Mouse (Mus musculus): ENCODE measurements around the gene Mia3. TPM values are rescaled to one million over a fixed set of nuclear protein-coding genes. Genes with fewer than 3 reads are reported as not detected.
"Not testable (repeated sequence)": the region's sequence is repeated elsewhere in the genome, so short reads cannot be mapped to it uniquely, and the experiment has no call there.

Mia3 gene
- total and polyA plus RNA-seq, 3 experiments = 51.6 to 129 (median 101) TPM

DNA sequence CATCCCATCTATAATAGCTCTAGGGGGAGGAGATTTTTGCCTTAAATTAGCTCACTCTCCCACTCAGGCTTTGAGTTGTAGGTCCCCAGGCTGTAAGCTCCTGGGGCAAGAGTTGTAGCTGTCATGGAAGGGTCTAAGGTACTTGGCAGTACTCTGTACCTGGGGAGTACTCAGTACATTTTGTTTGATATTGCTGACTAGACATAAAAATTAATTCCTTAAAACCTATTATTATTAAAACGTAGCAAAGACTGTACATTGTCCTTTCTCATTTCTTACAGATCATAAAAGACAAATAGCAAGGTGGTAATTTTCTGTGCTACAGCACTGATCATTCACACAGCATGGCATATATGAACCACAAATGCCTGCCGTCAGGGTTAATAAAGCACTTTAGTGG is 45.4 kb downstream of the Mia3 start:
- DNase-seq = no peak
- Histone ChIP-seq H3K79me2 (replicated peaks; ENCODE audit: control insufficient read depth, insufficient read depth, low read length) (no peaks in the 10 kb centered on the region), H3K36me3 (ENCODE audit: control insufficient read depth, insufficient read depth, low read length) (peaks cover 5% of the 10 kb centered on the region; the same call in 1 of the 2 replicates), H3K4me3 (no peak overlapping the region), H3K4me1 (ENCODE audit: control insufficient read depth, insufficient read depth, low read length) (no peaks in the 10 kb centered on the region), H3K9ac (ENCODE audit: low read depth, low read length) (no peak overlapping the region), H3K27me3 (ENCODE audit: control insufficient read depth, insufficient read depth, low read length) (no peaks in the 10 kb centered on the region), H3K27ac (no peak overlapping the region)
- over 99% methylated on average over 2 of the region's 2 CpGs for WGBS
- TF ChIP-seq CTCF (IDR thresholded peaks at IDR 0.05) (no peak), POLR2A (IDR thresholded peaks at IDR 0.05; ENCODE audit: insufficient read depth, low read depth, low read length) (no peak), EP300 (IDR thresholded peaks at IDR 0.05; ENCODE audit: insufficient read depth, low read depth, low read length) (no peak)
- intact Hi-C loops (cut with DNase I) = no loop called here

GRCm38 (mm10) chr1:183322496-183322895 is 46.9 kb downstream of the Mia3 start:
- H3K9ac ChIP-seq (ENCODE audit: low read depth, low read length); H3K4me3 ChIP-seq; H3K27me3 ChIP-seq (ENCODE audit: control insufficient read depth, insufficient read depth, low read length); DNase-seq; H3K79me2 ChIP-seq (replicated peaks; ENCODE audit: control insufficient read depth, insufficient read depth, low read length); H3K4me1 ChIP-seq (ENCODE audit: control insufficient read depth, insufficient read depth, low read length); intact Hi-C loops (cut with DNase I); H3K36me3 ChIP-seq (ENCODE audit: control insufficient read depth, insufficient read depth, low read length); H3K27ac ChIP-seq: not testable (repeated sequence)
- 57% methylated on average over 5 of the region's 5 CpGs for WGBS

- H3K79me2 ChIP-seq (replicated peaks; ENCODE audit: control insufficient read depth, insufficient read depth, low read length) = no peaks in the 10 kb centered on the region
- DNase-seq = no peak
- 34% methylated on average over 3 of the region's 3 CpGs for WGBS
- no peaks in the 10 kb centered on the region for H3K4me1 ChIP-seq (ENCODE audit: control insufficient read depth, insufficient read depth, low read length)
- no peaks in the 10 kb centered on the region for H3K27me3 ChIP-seq (ENCODE audit: control insufficient read depth, insufficient read depth, low read length)
- H3K27ac ChIP-seq = no peak overlapping the region
- H3K4me3 ChIP-seq = no peak overlapping the region
- TF ChIP-seq EP300 (IDR thresholded peaks at IDR 0.05; ENCODE audit: insufficient read depth, low read depth, low read length) = no peak
- no peak for TF ChIP-seq CTCF (IDR thresholded peaks at IDR 0.05)
- no peak for TF ChIP-seq POLR2A (IDR thresholded peaks at IDR 0.05; ENCODE audit: insufficient read depth, low read depth, low read length)
- peaks cover 2% of the 10 kb centered on the region; the same call in 1 of the 2 replicates for H3K36me3 ChIP-seq (ENCODE audit: control insufficient read depth, insufficient read depth, low read length)
- intact Hi-C loops (cut with DNase I) = no loop called here
- no peak overlapping the region for H3K9ac ChIP-seq (ENCODE audit: low read depth, low read length)
Measured at GRCm38 (mm10) chr1:183320708-183321107, 48.6 kb downstream of the Mia3 start.

GRCm38 (mm10) chr1:183315783-183316182 is 53.6 kb downstream of the Mia3 start:
- Histone ChIP-seq H3K4me3 (no peak overlapping the region), H3K36me3 (ENCODE audit: control insufficient read depth, insufficient read depth, low read length) (no peaks in the 10 kb centered on the region; the same call in 1 of the 2 replicates), H3K27me3 (ENCODE audit: control insufficient read depth, insufficient read depth, low read length) (no peaks in the 10 kb centered on the region), H3K4me1 (ENCODE audit: control insufficient read depth, insufficient read depth, low read length) (no peaks in the 10 kb centered on the region), H3K79me2 (replicated peaks; ENCODE audit: control insufficient read depth, insufficient read depth, low read length) (no peaks in the 10 kb centered on the region), H3K27ac (no peak overlapping the region), H3K9ac (ENCODE audit: low read depth, low read length) (no peak overlapping the region)
- intact Hi-C loops (cut with DNase I) = no loop called here
- no peak for DNase-seq
- 81% methylated on average over 2 of the region's 2 CpGs for WGBS
- TF ChIP-seq CTCF (IDR thresholded peaks at IDR 0.05) = peak; percentile 47
- no peak for TF ChIP-seq POLR2A (IDR thresholded peaks at IDR 0.05; ENCODE audit: insufficient read depth, low read depth, low read length)

DNA sequence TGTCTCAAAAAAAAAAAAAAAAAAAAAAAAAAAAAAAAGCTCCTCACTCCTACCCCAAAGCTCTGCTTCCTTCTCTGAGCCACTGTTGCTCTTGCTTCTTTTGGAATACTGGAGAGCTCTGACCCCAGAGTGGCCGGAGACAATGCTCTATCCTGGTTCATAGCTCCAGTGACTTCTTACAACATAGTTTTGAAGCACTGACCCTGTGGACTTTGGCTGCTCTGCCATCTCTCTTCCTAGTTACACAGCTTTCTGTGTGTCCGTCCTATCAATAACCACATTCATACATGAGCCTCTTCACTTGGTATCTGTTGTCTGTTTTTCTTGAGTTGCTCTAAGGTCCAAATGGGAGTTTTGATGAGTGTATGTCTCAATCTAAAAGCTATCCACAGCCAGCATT is 57.3 kb downstream of the Mia3 start:
- no peak for DNase-seq
- intact Hi-C loops (cut with DNase I) = no loop called here
- H3K27ac ChIP-seq = no peak overlapping the region
- H3K27me3 ChIP-seq (ENCODE audit: control insufficient read depth, insufficient read depth, low read length) = no peaks in the 10 kb centered on the region
- no peak overlapping the region for H3K4me3 ChIP-seq
- H3K4me1 ChIP-seq (ENCODE audit: control insufficient read depth, insufficient read depth, low read length) = no peaks in the 10 kb centered on the region
- 91% methylated on average over 2 of the region's 2 CpGs for WGBS
- TF ChIP-seq CTCF (IDR thresholded peaks at IDR 0.05) = no peak
- TF ChIP-seq POLR2A (IDR thresholded peaks at IDR 0.05; ENCODE audit: insufficient read depth, low read depth, low read length) = no peak
- TF ChIP-seq EP300 (IDR thresholded peaks at IDR 0.05; ENCODE audit: insufficient read depth, low read depth, low read length) = no peak
- H3K36me3 ChIP-seq (ENCODE audit: control insufficient read depth, insufficient read depth, low read length) = no peaks in the 10 kb centered on the region; the same call in 1 of the 2 replicates
- no peak overlapping the region for H3K9ac ChIP-seq (ENCODE audit: low read depth, low read length)
- no peaks in the 10 kb centered on the region for H3K79me2 ChIP-seq (replicated peaks; ENCODE audit: control insufficient read depth, insufficient read depth, low read length)

GRCm38 (mm10) chr1:183309601-183310000 is 59.8 kb downstream of the Mia3 start:
- intact Hi-C loops (cut with DNase I); H3K4me1 ChIP-seq (ENCODE audit: control insufficient read depth, insufficient read depth, low read length); H3K79me2 ChIP-seq (replicated peaks; ENCODE audit: control insufficient read depth, insufficient read depth, low read length); H3K9ac ChIP-seq (ENCODE audit: low read depth, low read length); H3K4me3 ChIP-seq; DNase-seq; H3K27ac ChIP-seq; H3K27me3 ChIP-seq (ENCODE audit: control insufficient read depth, insufficient read depth, low read length); H3K36me3 ChIP-seq (ENCODE audit: control insufficient read depth, insufficient read depth, low read length): not testable (repeated sequence)
- WGBS = 74% methylated on average over 2 of the region's 2 CpGs

DNA sequence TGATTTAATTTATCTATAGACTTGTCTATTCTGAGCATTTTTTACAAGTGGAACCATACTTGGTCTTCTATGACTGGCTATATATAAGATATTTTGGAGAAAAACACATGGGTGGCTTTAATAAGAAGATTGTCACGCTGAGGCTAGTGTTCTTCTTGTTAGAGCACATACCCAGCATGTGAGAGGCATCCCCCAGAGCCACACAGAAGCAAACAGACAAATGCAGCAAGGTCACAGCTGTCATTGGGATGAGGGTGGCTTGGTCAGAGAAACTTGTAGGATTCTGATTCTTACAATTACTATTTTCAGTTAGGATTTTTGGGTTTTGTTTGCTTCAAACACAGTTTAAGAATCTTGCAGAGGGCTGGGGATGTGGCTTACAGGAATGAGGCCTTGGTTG is 60.9 kb downstream of the Mia3 start:
- Histone ChIP-seq H3K79me2 (replicated peaks; ENCODE audit: control insufficient read depth, insufficient read depth, low read length) (0 out of 2 replicates have a peak, but pooled peaks cover 1% of the 10 kb centered on the region), H3K4me3 (no peak overlapping the region), H3K9ac (ENCODE audit: low read depth, low read length) (no peak overlapping the region), H3K4me1 (ENCODE audit: control insufficient read depth, insufficient read depth, low read length) (no peaks in the 10 kb centered on the region), H3K27ac (no peak overlapping the region), H3K27me3 (ENCODE audit: control insufficient read depth, insufficient read depth, low read length) (no peaks in the 10 kb centered on the region), H3K36me3 (ENCODE audit: control insufficient read depth, insufficient read depth, low read length) (no peaks in the 10 kb centered on the region; the same call in none of the 2 replicates)
- WGBS = 93% methylated on average over 1 of the region's 1 CpGs
- no peak for TF ChIP-seq POLR2A (IDR thresholded peaks at IDR 0.05; ENCODE audit: insufficient read depth, low read depth, low read length)
- no peak for TF ChIP-seq CTCF (IDR thresholded peaks at IDR 0.05)
- TF ChIP-seq EP300 (IDR thresholded peaks at IDR 0.05; ENCODE audit: insufficient read depth, low read depth, low read length) = no peak
- intact Hi-C loops (cut with DNase I) = no loop called here
- no peak for DNase-seq
